Mouse (Mus musculus) kidney, adult 2 months (tissue): ENCODE data around the gene Ifi205.

Experiments
- CTCF ChIP-seq: fragments of 200-500 bp; conservative IDR thresholded peaks from 2 replicates; pipeline ENCODE4 v1.5.1; 2011; ENCODE audit warnings: low read depth, mild to moderate bottlenecking, control low read depth, low read length, moderate library complexity, mixed read lengths; ENCODE audit not compliant: insufficient read depth, insufficient read length
- POLR2A ChIP-seq: fragments of 200-500 bp; IDR thresholded peaks from one replicate; pipeline ENCODE4 v1.6.1; 2011; ENCODE audit warnings: low read depth, low read length, control low read depth

GRCm38 (mm10) chr1:174040523-174041177 is 9.0 kb upstream of the Ifi205 start, which contains the start of gene Olfr433:
- no peak for TF ChIP-seq POLR2A
- TF ChIP-seq CTCF: no peak
